8 mouse cellular contexts compared by ENCODE assay signal in genomic region chr15:99259167-99259729, GRCm38 (mm10). TPM values are rescaled to one million over a fixed set of nuclear protein-coding genes. Genes with fewer than 3 reads are reported as not detected.
DNase-seq lines count a peak whose midpoint lies in the region; ATAC-seq lines count a peak whose summit lies in the region.

No protein-coding gene starts in this region.

- no peak overlapping the region for H3K9ac ChIP-seq in liver, embryonic 11.5 days (ENCODE audit: low read depth, low read length)
- H3K9ac ChIP-seq in liver, embryonic 15.5 days, result no peak overlapping the region

- peak; percentile 67 for ATAC-seq in liver, embryonic 11.5 days (replicated peaks; ENCODE audit: low FRiP score)
- peak; percentile 64 for ATAC-seq in granulocyte monocyte progenitor cell, adult 5-6 weeks (replicated peaks; ENCODE audit: poor library complexity, severe bottlenecking)
- ATAC-seq in liver, embryonic 15.5 days (ENCODE audit: insufficient read depth), result peak; percentile 50

- H3K4me2 ChIP-seq in liver, embryonic 11.5 days, result peak overlapping the region; percentile 81
- peak overlapping the region; percentile 65 for H3K4me2 ChIP-seq in liver, embryonic 15.5 days

- H3K4me1 ChIP-seq in liver, embryonic 11.5 days (replicated peaks; ENCODE audit: control insufficient read depth, insufficient read depth, low read length), result peaks cover 4% of the 10 kb centered on the region
- peaks cover 17% of the 10 kb centered on the region for H3K4me1 ChIP-seq in liver, embryonic 15.5 days (replicated peaks)

- no peak overlapping the region for H3K27ac ChIP-seq in liver, embryonic 11.5 days (ENCODE audit: low read depth, low read length)
- no peak overlapping the region; the same call in 1 of the 2 replicates for H3K27ac ChIP-seq in liver, embryonic 15.5 days (replicated peaks)

- whole genome bisulfite sequencing in liver, embryonic 11.5 days, result 59% methylated on average over 8 of the region's 8 CpGs
- 46% methylated on average over 8 of the region's 8 CpGs for WGBS in liver, embryonic 15.5 days (ENCODE audit: insufficient replicate concordance)

- no peaks in the 10 kb centered on the region for H3K36me3 ChIP-seq in liver, embryonic 11.5 days (ENCODE audit: control insufficient read depth, insufficient read depth, low read length)
- H3K36me3 ChIP-seq in liver, embryonic 15.5 days (replicated peaks), result no peaks in the 10 kb centered on the region

- no peaks in the 10 kb centered on the region for H3K9me3 ChIP-seq in liver, embryonic 11.5 days (ENCODE audit: control insufficient read depth, low read length)
- no peaks in the 10 kb centered on the region for H3K9me3 ChIP-seq in liver, embryonic 15.5 days (replicated peaks)

- no peak overlapping the region for H3K4me3 ChIP-seq in liver, embryonic 11.5 days (ENCODE audit: low read depth, low read length)
- no peak overlapping the region for H3K4me3 ChIP-seq in liver, embryonic 15.5 days (replicated peaks)

- no peak for DNase-seq in liver, embryonic 11.5 days (ENCODE audit: low spot score)
- DNase-seq in liver, result no peak
- DNase-seq in skeletal muscle tissue, adult 2 months (ENCODE audit: low read depth, low spot score), result peak; percentile 72
- DNase-seq in layer of hippocampus, postnatal 25 days (ENCODE audit: extremely low spot score in 1 of 2, low spot score in 1 of 2), result no peak
- DNase-seq in right cerebral cortex, postnatal 10 days (ENCODE audit: low spot score in 2 of 2), result no peak
- DNase-seq in urinary bladder, postnatal 10 days (ENCODE audit: low spot score), result no peak

- H3K27me3 ChIP-seq in liver, embryonic 11.5 days (replicated peaks; ENCODE audit: control insufficient read depth, insufficient read depth, low read length), result no peaks in the 10 kb centered on the region
- no peaks in the 10 kb centered on the region for H3K27me3 ChIP-seq in liver, embryonic 15.5 days

RNA-seq across cellular contexts. Expression of gene Mcrs1, which starts 7.5 kb away (rescaled TPM):
- polyA plus RNA-seq in liver, embryonic 11.5 days (2014; fragmentation: Nextera tagmentation; extraction: Ambion mirVana), result 113 and 123 TPM in 2 replicates
- total RNA-seq in granulocyte monocyte progenitor cell, adult 5-6 weeks (2014; fragmentation: Nextera tagmentation), result 30.9 and 51.4 TPM in 2 replicates
- 44.0 and 48.0 TPM in 2 replicates for total RNA-seq in granulocyte monocyte progenitor cell, adult 5-6 weeks (2017)
- 42.8 and 46.2 TPM in 2 replicates for polyA plus RNA-seq in liver, embryonic 15.5 days (2015; fragmentation: Nextera tagmentation; extraction: Ambion mirVana)
- total RNA-seq in layer of hippocampus, postnatal 25 days (2021), result 10 to 100 TPM; 68.5 to 71.8 TPM

RNA-seq across cellular contexts. Expression of gene Kcnh3, which starts 34.6 kb away (rescaled TPM):
- polyA plus RNA-seq in liver, embryonic 11.5 days (2014; fragmentation: Nextera tagmentation; extraction: Ambion mirVana), result 0.15 TPM in 1 of 2 replicates, not detected in the other
- not detected in 2 replicates for total RNA-seq in granulocyte monocyte progenitor cell, adult 5-6 weeks (2014; fragmentation: Nextera tagmentation)
- total RNA-seq in granulocyte monocyte progenitor cell, adult 5-6 weeks (2017), result not detected in 2 replicates
- polyA plus RNA-seq in liver, embryonic 15.5 days (2015; fragmentation: Nextera tagmentation; extraction: Ambion mirVana), result 0.12 and 0.30 TPM in 2 replicates
- total RNA-seq in layer of hippocampus, postnatal 25 days (2021), result 10 to 100 TPM; 81.0 to 84.7 TPM

RNA-seq across cellular contexts. Expression of gene Prpf40b, which starts 35.6 kb away (rescaled TPM):
- 27.7 and 30.5 TPM in 2 replicates for polyA plus RNA-seq in liver, embryonic 11.5 days (2014; fragmentation: Nextera tagmentation; extraction: Ambion mirVana)
- 13.5 and 17.6 TPM in 2 replicates for total RNA-seq in granulocyte monocyte progenitor cell, adult 5-6 weeks (2014; fragmentation: Nextera tagmentation)
- 7.2 and 10.7 TPM in 2 replicates for total RNA-seq in granulocyte monocyte progenitor cell, adult 5-6 weeks (2017)
- polyA plus RNA-seq in liver, embryonic 15.5 days (2015; fragmentation: Nextera tagmentation; extraction: Ambion mirVana), result 6.6 and 8.8 TPM in 2 replicates
- total RNA-seq in layer of hippocampus, postnatal 25 days (2021), result 100 to 1,000 TPM in 1 of 2 experiments, 10 to 100 TPM in 1; 81.5 to 116 TPM

RNA-seq across cellular contexts. Expression of gene Fam186b, which starts 36.4 kb away (rescaled TPM):
- polyA plus RNA-seq in liver, embryonic 11.5 days (2014; fragmentation: Nextera tagmentation; extraction: Ambion mirVana), result 0.08 and 0.09 TPM in 2 replicates
- not detected in 2 replicates for total RNA-seq in granulocyte monocyte progenitor cell, adult 5-6 weeks (2014; fragmentation: Nextera tagmentation)
- not detected in 2 replicates for total RNA-seq in granulocyte monocyte progenitor cell, adult 5-6 weeks (2017)
- polyA plus RNA-seq in liver, embryonic 15.5 days (2015; fragmentation: Nextera tagmentation; extraction: Ambion mirVana), result not detected in 2 replicates
- total RNA-seq in layer of hippocampus, postnatal 25 days (2021), result 1 to 10 TPM; 1.2 to 1.3 TPM

Comparison
In these comparisons a context has a peak if more than half of its experiments do, and no peak if none do; other contexts are left out.
1. RNA of gene Kcnh3, which starts 34.6 kb away (total RNA-seq): 81.0 to 84.7 TPM in layer of hippocampus, postnatal 25 days; not detected in granulocyte monocyte progenitor cell, adult 5-6 weeks; every median in the first group is over 10 times any median in the second.
2. RNA of gene Prpf40b, which starts 35.6 kb away (total RNA-seq): 81.5 to 116 TPM in layer of hippocampus, postnatal 25 days; 7.2 to 17.6 TPM in granulocyte monocyte progenitor cell, adult 5-6 weeks; every median in the first group is over 4 times any median in the second.
3. Peak in every context shown above with its lines, with median percentiles within 50 percentile points of each other: ATAC-seq.